Mouse (Mus musculus) neural tube, embryonic 11.5 days (tissue): ENCODE measurements around the gene Gm4131. TPM values are rescaled to one million over a fixed set of nuclear protein-coding genes. Genes with fewer than 3 reads are reported as not detected.
A peak's percentile ranks its signal among the peaks of the same experiment; 100 is the strongest.

Source experiments
- ATAC-seq: fragments of 200-750 bp; cut with Nextera tagmentation; 2 replicates; pipeline ENCODE4 v1.8.0; 2017; ENCODE audit warnings: moderate number of reproducible peaks, mild to moderate bottlenecking, moderate TSS enrichment, moderate library complexity; ENCODE audit not compliant: insufficient read depth, low FRiP score, low TSS enrichment
- DNase-seq: peaks from one replicate; pipeline ENCODE4 v3.0.0-alpha.2; 2015; ENCODE audit warnings: low spot score
- H3K27ac ChIP-seq: fragments of 300-500 bp; sonication (generic); 2 replicates; pipeline ENCODE4 v1.5.1; 2014; ENCODE audit warnings: low read depth, mild to moderate bottlenecking, low read length
- H3K27me3 ChIP-seq: fragments of 300-500 bp; sonication (generic); 2 replicates; pipeline ENCODE4 v1.6.1; 2014; ENCODE audit warnings: mild to moderate bottlenecking, low read length, mixed read lengths; ENCODE audit not compliant: control insufficient read depth, insufficient read depth
- H3K36me3 ChIP-seq: fragments of 300-500 bp; sonication (generic); 2 replicates; pipeline ENCODE4 v1.6.1; 2014; ENCODE audit warnings: mild to moderate bottlenecking, low read length, moderate library complexity, mixed read lengths; ENCODE audit not compliant: control insufficient read depth, insufficient read depth
- H3K4me1 ChIP-seq: fragments of 300-500 bp; sonication (generic); 2 replicates; pipeline ENCODE4 v1.6.1; 2014; ENCODE audit warnings: low read length, mixed read lengths; ENCODE audit not compliant: control insufficient read depth, insufficient read depth
- H3K4me2 ChIP-seq: fragments of 300-500 bp; sonication (generic); 2 replicates; pipeline ENCODE4 v1.6.1; 2014; ENCODE audit warnings: low read depth, mild to moderate bottlenecking, moderate library complexity
- H3K4me3 ChIP-seq: fragments of 300-500 bp; sonication (generic); 2 replicates; pipeline ENCODE4 v1.5.1; 2014; ENCODE audit warnings: low read depth, low read length
- H3K9ac ChIP-seq: fragments of 300-500 bp; sonication (generic); 2 replicates; pipeline ENCODE4 v1.6.1; 2014; ENCODE audit warnings: mild to moderate bottlenecking, low read length
- H3K9me3 ChIP-seq: fragments of 300-500 bp; sonication (generic); 2 replicates; pipeline ENCODE4 v1.6.1; 2016; ENCODE audit warnings: low read length; ENCODE audit not compliant: control insufficient read depth
- WGBS: fragments of 180-500 bp; shearing (Covaris S2); extraction: QIAGEN DNeasy Blood & Tissue Kit; methylation state at CpG from one replicate; pipeline ENCODE4 v1.1.7; 2014; 5-methylcytosine and 5-hydroxymethylcytosine counted together
- polyA plus RNA-seq: library from polyadenylated mRNA; unstranded; fragments of >200 nt; fragmentation: Nextera tagmentation; extraction: Ambion mirVana; gene quantifications from 2 replicates; pipeline ENCODE4 v1.2.1, GENCODE M21; 2014

Gm4131 gene
- polyA plus RNA-seq, 1 experiment from 2014 or later: not detected

DNA sequence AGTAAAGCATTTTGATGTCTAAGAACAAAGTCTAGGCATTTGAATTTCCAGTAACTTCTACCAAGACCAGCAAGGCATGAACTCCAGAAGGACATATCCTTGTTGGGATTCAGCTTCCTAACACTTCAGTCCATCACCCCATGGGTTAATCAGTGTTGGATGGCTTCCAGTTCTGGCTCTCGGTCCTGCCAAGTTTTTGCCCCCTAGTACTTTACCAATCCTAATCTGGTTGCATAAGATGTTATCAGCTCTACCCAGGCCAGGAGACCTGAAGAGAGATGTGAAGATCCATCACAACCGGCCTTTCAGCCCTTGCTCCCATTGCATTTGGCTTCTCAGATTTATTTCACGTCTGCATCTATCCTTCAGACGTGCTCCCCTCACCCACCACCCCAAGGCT is 144.5 kb downstream of the Gm4131 start:
- no peak overlapping the region for H3K4me2 ChIP-seq
- H3K4me3 ChIP-seq: no peak overlapping the region
- H3K9me3 ChIP-seq: no peaks in the 10 kb centered on the region
- H3K9ac ChIP-seq: no peak overlapping the region
- no peaks in the 10 kb centered on the region for H3K36me3 ChIP-seq
- ATAC-seq (no peak), DNase-seq (no peak)
- no peaks in the 10 kb centered on the region for H3K27me3 ChIP-seq
- WGBS: 79% methylated on average over 4 of the region's 4 CpGs
- H3K4me1 ChIP-seq: no peaks in the 10 kb centered on the region
- H3K27ac ChIP-seq: no peak overlapping the region

DNA sequence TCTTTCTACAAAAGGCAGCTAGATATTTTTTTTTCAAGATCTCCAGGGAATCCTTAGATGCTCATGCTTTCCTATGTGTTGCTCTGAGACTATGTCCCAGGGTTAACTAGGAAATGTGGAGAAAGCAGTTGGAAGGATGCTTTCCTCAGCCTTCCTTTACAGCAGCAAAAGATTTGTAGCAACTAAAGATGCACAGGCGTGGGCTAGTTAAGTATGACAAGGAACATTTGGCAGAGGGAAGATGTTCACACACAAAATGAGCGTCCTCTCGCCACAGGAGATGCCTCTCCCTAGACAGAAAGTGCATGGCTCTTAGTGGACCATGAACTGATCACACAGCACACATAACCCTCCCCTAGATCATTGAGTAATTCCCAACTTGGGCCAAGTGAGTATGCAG is 149.2 kb downstream of the Gm4131 start:
- 91% methylated on average over 3 of the region's 3 CpGs for WGBS
- peaks cover 4% of the 10 kb centered on the region; the same call in 1 of the 2 replicates for H3K4me1 ChIP-seq
- DNase-seq (no peak), ATAC-seq (no peak)
- H3K27ac ChIP-seq: no peak overlapping the region
- H3K9ac ChIP-seq: no peak overlapping the region
- no peak overlapping the region for H3K4me3 ChIP-seq
- H3K9me3 ChIP-seq: no peaks in the 10 kb centered on the region
- H3K36me3 ChIP-seq: no peaks in the 10 kb centered on the region
- H3K4me2 ChIP-seq: no peak overlapping the region
- H3K27me3 ChIP-seq: no peaks in the 10 kb centered on the region

DNA sequence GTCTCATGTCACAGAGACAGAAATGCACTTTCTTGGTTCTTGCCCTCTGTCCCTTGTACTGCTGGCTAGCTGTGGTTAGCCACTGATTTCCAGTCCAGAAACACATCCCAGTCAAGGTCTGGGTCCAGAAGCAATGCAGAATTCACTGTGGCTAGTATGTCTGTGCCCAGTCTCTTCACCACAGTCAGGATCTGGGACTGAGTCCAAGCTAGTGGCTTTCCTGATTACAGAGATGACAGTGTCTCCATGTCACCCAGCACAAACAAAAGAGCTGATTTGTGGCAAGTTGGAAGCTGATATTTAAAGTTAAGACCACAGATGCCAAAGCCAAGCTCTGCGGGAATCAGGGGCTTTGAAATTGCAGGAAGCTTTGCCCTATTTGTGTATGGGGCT is 150.0 kb downstream of the Gm4131 start:
- H3K27me3 ChIP-seq: no peaks in the 10 kb centered on the region
- no peak overlapping the region for H3K4me2 ChIP-seq
- WGBS: 67% methylated on average over 1 of the region's 1 CpGs
- no peak for ATAC-seq
- no peak overlapping the region for H3K27ac ChIP-seq
- no peaks in the 10 kb centered on the region for H3K9me3 ChIP-seq
- H3K9ac ChIP-seq: no peak overlapping the region
- H3K4me1 ChIP-seq: peaks cover 4% of the 10 kb centered on the region; the same call in 1 of the 2 replicates
- H3K36me3 ChIP-seq: no peaks in the 10 kb centered on the region
- no peak overlapping the region for H3K4me3 ChIP-seq
- no peak for DNase-seq

DNA sequence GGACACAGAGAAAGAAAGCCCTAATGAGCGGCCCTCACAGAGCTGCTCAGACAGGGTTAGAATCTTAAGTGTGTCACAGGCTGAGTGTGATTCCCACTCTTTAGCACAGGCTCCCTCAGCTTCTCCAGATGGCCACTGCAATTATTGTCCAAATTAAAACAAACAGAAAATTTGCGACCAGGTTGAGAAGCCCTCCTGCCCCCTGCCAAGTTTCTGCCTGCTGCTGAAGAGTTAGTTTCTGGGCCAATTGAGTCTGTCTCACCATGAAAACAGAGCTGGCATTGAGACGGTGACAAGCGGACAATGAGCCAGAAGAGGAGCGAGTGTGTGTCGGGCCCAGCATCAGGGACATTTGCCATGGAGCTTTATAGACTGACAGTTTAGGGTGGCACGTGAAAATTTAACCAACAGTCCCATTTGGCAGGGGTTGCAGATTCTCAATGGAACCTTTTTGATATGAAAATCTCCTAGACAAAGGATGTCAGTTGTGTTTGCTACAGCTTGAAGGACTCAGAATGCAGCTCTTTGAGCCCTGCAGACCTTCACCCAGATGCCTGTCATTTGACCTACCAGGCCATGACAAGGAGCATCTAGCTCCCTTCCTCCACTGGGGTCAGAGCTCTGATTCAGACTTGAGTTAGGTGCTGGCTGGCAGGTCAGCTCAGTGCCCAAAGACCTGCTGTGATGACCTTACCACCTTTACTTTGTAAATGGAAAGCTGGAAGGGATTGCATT is 150.5 kb downstream of the Gm4131 start:
- peaks cover 4% of the 10 kb centered on the region; the same call in 1 of the 2 replicates for H3K4me1 ChIP-seq
- H3K9ac ChIP-seq: no peak overlapping the region
- DNase-seq: no peak
- no peaks in the 10 kb centered on the region for H3K27me3 ChIP-seq
- no peak overlapping the region for H3K27ac ChIP-seq
- H3K4me3 ChIP-seq: no peak overlapping the region
- peak; percentile 41; the same call in 1 of the 2 replicates for ATAC-seq
- H3K9me3 ChIP-seq: no peaks in the 10 kb centered on the region
- H3K4me2 ChIP-seq: no peak overlapping the region
- no peaks in the 10 kb centered on the region for H3K36me3 ChIP-seq
- 34% methylated on average over 7 of the region's 7 CpGs for WGBS

Other genes starting within 250 kb of the Gm4131 start
- 0.08 and 0.11 TPM in 2 replicates for gene Gucy1b2, start 110.6 kb downstream of the Gm4131 start, polyA plus RNA-seq
- gene Fam124a, start 11.2 kb downstream of the Gm4131 start, polyA plus RNA-seq: 4.5 and 4.6 TPM in 2 replicates
- gene Serpine3, start 96.7 kb upstream of the Gm4131 start, polyA plus RNA-seq: not detected in 2 replicates
- 27.4 and 30.1 TPM in 2 replicates for gene Ints6, start 194.2 kb upstream of the Gm4131 start, polyA plus RNA-seq